Mouse (Mus musculus) urinary bladder, postnatal 4 days (tissue): ENCODE results near the gene Morf4l1.
"Not testable (repeated sequence)": the region's sequence is repeated elsewhere in the genome, so short reads cannot be mapped to it uniquely, and the experiment has no call there.

Experiments used
- DNase-seq, 2 experiments: peaks; one replicate each; pipeline ENCODE4 v3.0.0; 2021 to 2022; ENCODE audit warnings: low spot score in 2 of 2

Gene Morf4l1

DNA sequence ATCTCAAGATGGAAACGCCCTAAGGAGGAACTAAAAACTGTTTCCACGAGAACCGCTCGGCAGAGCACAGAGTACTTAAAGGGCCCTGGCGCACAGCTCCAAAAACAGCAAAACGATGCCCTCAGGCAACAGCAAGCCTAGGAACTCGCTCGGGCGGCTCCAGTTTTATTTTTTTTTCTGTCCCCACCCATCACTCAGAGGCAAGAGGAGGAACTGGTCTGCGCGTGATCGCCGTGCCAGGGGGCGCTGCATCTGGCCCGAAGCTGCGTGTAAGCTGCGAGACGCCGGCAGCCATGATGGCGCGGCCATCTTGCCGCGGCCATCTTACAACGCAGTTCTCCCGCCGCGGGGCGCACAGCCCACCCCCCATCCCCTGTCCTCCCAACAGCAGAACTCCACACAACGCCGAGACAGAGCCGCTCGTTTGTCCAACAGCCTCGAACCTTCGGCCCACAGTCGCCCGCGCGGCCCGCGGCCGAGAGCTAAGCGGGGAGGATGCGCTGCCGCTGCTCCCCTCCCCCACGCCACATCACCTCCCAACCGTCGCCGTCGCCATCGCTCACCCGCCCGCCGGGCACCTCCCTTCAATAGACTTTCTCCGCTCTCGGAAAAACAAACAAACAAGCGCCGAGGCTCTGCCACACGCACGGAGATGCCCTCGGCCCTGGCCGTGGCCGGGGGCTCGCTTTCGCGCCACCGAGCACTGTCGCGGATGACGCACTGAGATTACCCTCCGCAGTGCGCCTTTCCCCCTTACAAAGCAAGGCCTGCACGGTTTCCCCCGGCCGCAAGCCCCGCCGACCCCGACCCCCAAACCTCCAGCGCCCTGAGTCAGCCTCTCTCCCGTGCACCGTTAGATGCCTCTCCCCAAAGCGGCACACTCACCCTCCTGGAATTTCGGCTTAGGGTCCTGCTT is 665 bp downstream of the Morf4l1 start:
- DNase-seq = peak; percentile 88 to 89

GRCm38 (mm10) chr9:90113151-90113550 is 1.4 kb downstream of the Morf4l1 start:
- DNase-seq = no peak

GRCm38 (mm10) chr9:90109386-90109785 is 5.2 kb downstream of the Morf4l1 start:
- DNase-seq = no peak

DNA sequence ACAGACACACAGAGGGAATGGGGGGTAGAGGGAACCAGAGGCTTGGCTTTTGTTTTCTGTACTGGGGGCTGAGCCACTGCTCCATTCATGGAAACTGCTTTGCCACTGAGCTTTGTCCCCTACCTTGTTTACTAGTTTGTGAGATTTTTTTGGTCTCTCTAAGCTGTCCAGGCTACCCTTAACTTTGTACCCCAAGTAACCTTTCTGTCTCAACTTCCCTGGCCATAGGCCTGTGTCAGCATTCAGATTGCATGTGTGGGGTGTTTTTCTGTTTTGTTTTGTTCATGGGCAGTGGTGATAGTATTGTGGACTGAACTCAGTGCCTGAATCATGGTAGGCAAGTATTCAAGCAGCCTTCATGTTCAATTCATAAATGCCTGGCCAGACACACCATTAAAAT is 6.3 kb downstream of the Morf4l1 start:
- no peak for DNase-seq

DNA sequence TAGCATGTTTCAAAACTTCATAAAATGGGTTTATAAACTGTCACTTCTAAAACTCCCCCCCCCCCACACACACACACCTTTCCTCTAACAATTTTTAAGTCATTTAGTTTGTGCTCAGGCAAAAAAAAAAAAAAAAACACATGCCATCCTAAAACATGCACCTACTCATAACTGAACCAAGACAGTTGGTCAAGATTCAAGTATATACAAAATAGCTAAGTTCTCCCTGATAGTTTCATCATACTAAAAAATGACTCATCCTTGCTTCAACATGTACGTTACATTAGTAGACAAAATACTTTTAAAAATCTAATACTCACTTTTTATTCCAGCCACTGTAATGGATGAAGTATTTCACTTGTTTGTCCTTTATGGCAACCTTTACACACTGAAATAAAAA is 7.7 kb downstream of the Morf4l1 start:
- no peak for DNase-seq

GRCm38 (mm10) chr9:90105462-90105861 is 9.1 kb downstream of the Morf4l1 start:
- no peak for DNase-seq

DNA sequence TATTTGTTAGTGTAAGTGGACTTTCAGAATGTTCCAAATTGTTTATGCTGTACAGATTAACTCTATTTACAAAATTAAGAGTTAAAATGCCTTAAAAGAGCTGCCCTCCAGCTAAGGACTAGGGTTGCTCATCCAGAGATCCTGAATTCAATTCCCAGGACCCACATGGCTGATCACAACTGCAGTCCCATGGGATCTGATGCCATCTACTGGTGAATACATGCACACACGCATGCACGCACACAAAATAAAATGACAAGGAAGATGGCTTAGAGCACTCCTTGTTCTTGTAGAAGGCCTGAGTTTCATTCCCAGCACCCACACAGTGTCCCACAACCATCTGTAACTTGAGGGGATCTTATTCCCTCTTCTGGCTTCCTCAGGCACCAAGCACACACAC is 13.8 kb downstream of the Morf4l1 start:
- DNase-seq = no peak

DNA sequence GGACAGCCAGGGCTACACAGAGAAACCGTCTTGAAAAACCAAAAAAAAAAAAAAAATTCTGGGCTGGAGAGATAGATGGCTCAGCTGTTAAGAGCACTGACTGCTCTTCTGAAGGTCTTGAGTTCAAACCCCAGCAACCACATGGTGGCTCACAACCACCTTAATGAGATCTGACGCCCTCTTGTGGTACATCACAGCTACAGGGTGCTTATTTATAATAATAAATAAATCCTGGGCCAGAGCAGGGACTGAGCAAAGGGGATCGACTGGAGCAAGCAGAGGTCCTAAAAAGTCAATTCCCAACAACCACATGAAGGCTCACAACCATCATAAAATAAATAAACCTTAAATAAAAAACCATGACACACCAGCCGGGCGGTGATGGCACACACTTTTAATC is 15.6 kb downstream of the Morf4l1 start:
- no peak for DNase-seq

DNA sequence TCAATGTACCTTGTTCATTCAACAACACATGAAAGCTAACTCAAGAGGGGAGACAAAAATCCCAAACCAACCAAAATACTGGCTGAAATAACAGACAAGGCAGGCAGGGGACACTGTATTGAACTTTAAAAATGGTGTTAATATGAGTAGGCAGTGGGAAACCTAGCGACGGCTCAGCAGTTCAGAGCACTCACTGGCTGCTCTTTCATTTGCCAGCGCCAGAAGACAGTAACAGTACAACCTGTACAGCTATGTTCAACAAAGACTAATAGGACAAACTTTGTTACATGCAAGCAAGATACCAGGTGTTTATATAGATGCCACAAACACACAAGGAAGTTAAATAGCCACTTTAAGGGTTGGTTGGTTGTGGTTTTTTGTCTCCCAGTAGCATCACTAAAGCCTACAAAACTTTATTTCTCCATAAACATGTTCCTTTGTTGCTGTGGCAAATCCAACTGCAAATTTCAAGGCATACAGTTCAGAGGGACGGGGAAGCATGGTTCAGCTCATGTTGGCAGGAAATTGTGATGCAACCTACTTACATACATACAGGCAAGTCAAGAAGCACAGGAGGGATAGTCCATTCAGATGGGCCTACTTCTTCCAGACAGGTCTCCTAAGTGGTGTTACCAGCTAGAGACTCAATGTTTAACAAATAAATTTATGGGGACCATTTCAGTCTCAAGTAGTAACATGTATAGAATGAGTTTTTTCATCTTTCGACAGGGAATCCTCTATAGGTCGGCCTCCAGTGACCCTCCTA is 25.1 kb downstream of the Morf4l1 start:
- DNase-seq = no peak

GRCm38 (mm10) chr9:90087906-90088485 is 26.6 kb downstream of the Morf4l1 start:
- DNase-seq = no peak

DNA sequence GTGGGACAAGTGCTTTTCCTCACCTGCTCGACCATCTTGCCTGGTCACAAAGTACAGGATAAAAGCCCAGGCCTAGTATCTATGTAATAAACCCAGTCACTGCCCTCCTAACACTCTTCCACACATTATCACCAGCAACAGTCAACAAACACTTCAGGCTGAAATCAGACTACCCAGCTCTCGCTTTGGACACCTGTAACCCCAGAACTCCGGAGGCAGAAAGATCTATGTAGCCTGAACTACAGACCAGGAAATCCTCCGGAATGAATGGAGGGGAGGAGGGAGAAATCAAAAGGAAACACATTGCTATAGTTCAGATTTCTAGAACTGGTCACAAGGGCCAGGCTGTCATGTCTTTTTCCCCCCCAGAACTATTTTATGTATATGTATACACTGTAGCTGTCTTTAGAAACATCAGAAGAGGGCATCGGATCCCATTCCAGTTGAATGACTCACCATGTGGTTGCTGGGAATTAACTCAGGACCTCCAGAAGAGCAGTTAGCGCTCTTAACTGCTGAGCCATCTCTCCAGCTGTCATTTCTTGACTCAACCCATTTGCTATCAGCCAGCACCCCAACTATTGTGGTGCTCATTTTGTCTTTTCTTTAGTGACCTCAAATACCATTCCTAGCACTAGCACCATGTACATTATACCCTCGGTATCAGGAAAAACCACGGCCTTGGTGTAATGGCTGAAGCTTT is 29.7 kb downstream of the Morf4l1 start:
- no peak for DNase-seq

GRCm38 (mm10) chr9:90084152-90084551 is 30.4 kb downstream of the Morf4l1 start:
- no peak for DNase-seq

GRCm38 (mm10) chr9:90082992-90083391 is 31.6 kb downstream of the Morf4l1 start:
- no peak for DNase-seq

- not testable (repeated sequence) for DNase-seq
Measured at GRCm38 (mm10) chr9:90081961-90082360, 32.6 kb downstream of the Morf4l1 start.

DNA sequence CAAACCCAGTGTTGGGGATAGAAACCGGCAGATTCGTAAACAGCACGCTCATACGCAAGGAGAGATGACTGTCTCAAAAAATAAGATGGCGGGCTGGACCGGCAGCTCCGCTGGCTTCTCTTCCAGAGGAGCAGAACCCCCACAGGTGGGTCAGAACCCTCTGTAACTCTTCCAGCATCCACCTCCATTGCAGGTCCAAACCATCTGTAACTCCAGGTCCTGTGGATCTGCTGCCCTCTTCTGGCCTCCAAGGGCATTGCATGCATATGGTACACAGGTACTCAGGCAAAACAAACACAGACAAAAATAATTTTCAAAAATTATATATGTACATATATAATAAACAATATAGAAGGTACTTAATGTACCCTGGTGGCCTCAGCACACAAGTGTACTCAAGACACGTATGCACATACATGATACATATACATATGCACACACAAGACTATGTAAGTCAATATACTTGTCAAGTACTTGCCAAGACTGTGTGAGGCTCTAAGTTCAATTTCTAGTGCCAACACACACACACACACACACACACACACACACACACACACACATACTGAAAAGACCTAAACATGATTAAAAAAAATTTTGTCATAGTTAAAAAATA is 37.6 kb downstream of the Morf4l1 start:
- DNase-seq = peak; percentile 38 to 77

GRCm38 (mm10) chr9:90076131-90076530 is 38.4 kb downstream of the Morf4l1 start:
- DNase-seq = no peak

GRCm38 (mm10) chr9:90075336-90075735 is 39.2 kb downstream of the Morf4l1 start:
- DNase-seq = no peak

DNA sequence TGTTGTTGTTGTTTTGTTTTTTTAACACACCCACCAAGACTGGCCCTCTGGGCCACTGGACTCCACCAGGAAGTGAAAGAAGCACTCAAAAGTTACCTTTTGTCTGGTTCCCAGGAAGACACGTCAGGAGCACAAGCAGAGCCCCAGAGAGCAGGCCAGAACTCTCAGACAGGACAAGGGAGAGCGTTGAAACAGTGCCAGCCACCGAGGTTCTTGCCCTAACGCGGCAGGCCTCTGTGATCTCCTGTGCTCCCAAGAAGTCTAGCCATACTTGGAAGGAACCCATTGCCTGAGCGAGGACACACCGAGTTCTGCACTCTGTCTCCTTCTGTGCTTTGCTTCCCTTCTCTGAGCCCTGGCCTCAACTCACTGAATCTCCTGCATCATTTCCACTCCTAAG is 44.4 kb downstream of the Morf4l1 start:
- no peak for DNase-seq

GRCm38 (mm10) chr9:90069485-90069884 is 45.1 kb downstream of the Morf4l1 start:
- no peak for DNase-seq

DNA sequence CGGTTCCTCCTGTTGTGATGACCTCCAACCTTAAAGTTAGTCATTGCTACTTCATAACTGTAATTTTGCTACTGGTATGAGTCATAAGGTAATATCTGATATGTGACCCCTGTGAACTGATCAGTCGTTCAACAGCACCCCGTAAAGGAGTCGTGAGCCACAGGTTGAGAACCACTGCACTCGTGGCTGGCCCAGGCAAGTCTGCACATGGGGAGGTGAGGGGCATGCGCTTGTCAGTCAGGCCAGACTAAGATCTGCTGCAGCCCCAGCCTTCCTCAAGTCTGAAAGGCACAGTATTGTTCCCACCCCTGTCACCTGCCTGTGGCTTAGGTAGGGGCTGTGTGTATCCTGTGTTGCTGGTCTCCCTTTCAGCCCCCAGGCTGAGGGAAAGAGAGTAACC is 45.8 kb downstream of the Morf4l1 start:
- DNase-seq = no peak

GRCm38 (mm10) chr9:90067341-90067740 is 47.2 kb downstream of the Morf4l1 start:
- no peak for DNase-seq
